Mouse (Mus musculus) ES-E14 (cell line): Measurements from ENCODE around the gene Uggt1.

ENCODE experiments used
- CHD2 ChIP-seq: IDR thresholded peaks from 2 replicates; pipeline ENCODE4 v1.6.1; 2014; ENCODE audit warnings: mild to moderate bottlenecking, low read depth, low read length, inconsistent platforms
- HCFC1 ChIP-seq: IDR thresholded peaks from 2 replicates; pipeline ENCODE4 v1.6.1; 2012; ENCODE audit warnings: low read length, inconsistent platforms, borderline replicate concordance; ENCODE audit not compliant: insufficient read depth
- ZC3H11A ChIP-seq: IDR thresholded peaks from 2 replicates; pipeline ENCODE4 v1.6.1; 2012; ENCODE audit warnings: low read depth, mild to moderate bottlenecking, inconsistent platforms, low read length, borderline replicate concordance

GRCm38 (mm10) chr1:36228461-36228860 is 16.1 kb downstream of the Uggt1 start:
- TF ChIP-seq HCFC1 (no peak), ZC3H11A (no peak), CHD2 (no peak)
